Mouse (Mus musculus) small intestine, adult 2 months (tissue): ENCODE results near the gene Glyat. TPM values are rescaled to one million over a fixed set of nuclear protein-coding genes. Genes with fewer than 3 reads are reported as not detected.

Experiments
- H3K27ac ChIP-seq: fragments of 200-500 bp; 2 replicates; pipeline ENCODE4 v1.5.1; 2012; ENCODE audit warnings: low read depth, low read length, control low read depth, inconsistent platforms; ENCODE audit not compliant: insufficient read depth
- H3K27me3 ChIP-seq: fragments of 200-500 bp; 2 replicates; pipeline ENCODE4 v1.6.1; 2012; ENCODE audit warnings: mild to moderate bottlenecking, moderate library complexity, low read length, inconsistent platforms; ENCODE audit not compliant: control insufficient read depth, insufficient read depth
- H3K36me3 ChIP-seq: fragments of 200-500 bp; 2 replicates; pipeline ENCODE4 v1.6.1; 2012; ENCODE audit warnings: mild to moderate bottlenecking, low read length, control low read depth, inconsistent platforms; ENCODE audit not compliant: control insufficient read depth, insufficient read depth
- H3K4me1 ChIP-seq: fragments of 200-500 bp; 2 replicates; pipeline ENCODE4 v1.6.1; 2012; ENCODE audit warnings: low read length, inconsistent platforms, mixed read lengths; ENCODE audit not compliant: control insufficient read depth, insufficient read depth, insufficient read length
- H3K4me3 ChIP-seq: fragments of 200-500 bp; 2 replicates; pipeline ENCODE4 v1.5.1; 2012; ENCODE audit warnings: low read depth, mild to moderate bottlenecking, control low read depth, inconsistent platforms, low read length, moderate library complexity
- CTCF ChIP-seq: fragments of 200-500 bp; IDR thresholded peaks from 2 replicates; pipeline ENCODE4 v1.5.1; 2012; ENCODE audit warnings: low read depth, mild to moderate bottlenecking, control low read depth, inconsistent platforms, low read length, moderate library complexity, mixed read lengths; ENCODE audit not compliant: insufficient replicate concordance, insufficient read length; ENCODE audit errors: extremely low read depth
- POLR2A ChIP-seq: fragments of 200-500 bp; IDR thresholded peaks from 2 replicates; pipeline ENCODE4 v1.6.1; 2012; ENCODE audit warnings: low read depth, mild to moderate bottlenecking, control low read depth, inconsistent platforms, low read length, moderate library complexity
- WGBS: fragments of 180-500 bp; shearing (Covaris S2); methylation state at CpG from one replicate; pipeline ENCODE4 v1.1.7; 2018; 5-methylcytosine and 5-hydroxymethylcytosine counted together
- polyA plus RNA-seq: library from polyadenylated mRNA; depleted of rRNA; stranded (reverse); fragments of >200 nt; gene quantifications from 2 replicates; pipeline ENCODE4 v1.2.3, GENCODE M21; 2012

The Glyat gene
- polyA plus RNA-seq, 1 experiment: not detected

DNA sequence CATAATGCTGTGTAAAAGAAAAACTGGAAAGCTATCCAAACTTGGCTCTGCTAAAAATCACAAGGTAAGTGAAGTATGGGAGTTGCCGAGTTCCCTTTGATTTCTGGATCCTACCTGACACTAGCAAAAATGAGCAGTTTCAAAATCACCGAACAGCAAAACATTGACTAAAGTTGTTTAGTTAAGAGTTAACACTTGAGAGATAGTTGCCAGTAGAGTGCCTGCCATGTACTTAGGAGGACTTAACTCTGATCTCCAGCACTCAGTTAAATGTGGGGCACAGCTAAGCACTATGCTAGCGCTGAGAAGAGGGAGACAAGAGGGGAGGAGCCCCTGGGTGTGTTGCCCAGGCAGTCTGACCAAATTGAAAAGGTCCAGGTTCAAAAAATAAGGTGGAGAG, 34.4 kb upstream of the Glyat start:
- H3K4me1 ChIP-seq: peaks cover 7% of the 10 kb centered on the region
- no peaks in the 10 kb centered on the region for H3K36me3 ChIP-seq
- no peaks in the 10 kb centered on the region for H3K27me3 ChIP-seq
- WGBS: 76% methylated on average over 3 of the region's 3 CpGs
- H3K27ac ChIP-seq: no peak overlapping the region
- no peak overlapping the region for H3K4me3 ChIP-seq
- no peak for TF ChIP-seq POLR2A

DNA sequence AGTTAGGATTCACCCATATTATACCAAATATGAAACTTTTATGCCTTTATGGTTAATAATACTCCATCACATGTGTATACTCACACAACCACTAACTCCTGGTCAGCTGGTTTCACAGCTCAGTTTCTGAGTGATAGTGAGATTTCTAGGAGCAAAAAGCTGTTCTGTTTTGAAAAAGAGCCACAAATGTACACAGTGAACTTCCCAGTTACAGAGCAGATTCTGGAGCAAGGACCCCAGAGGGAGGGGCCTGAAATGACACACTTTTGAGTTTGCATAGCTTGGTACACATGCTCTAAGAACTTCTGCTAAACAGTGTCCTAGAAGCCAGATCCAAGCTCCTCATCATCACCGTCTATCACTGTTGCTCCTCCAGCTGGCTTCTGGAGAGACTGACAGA, 33.4 kb upstream of the Glyat start, which contains the start of gene Gm4952:
Gm4952 (plus strand) TSS at position 301 of the 400 bp plus-strand sequence.
- H3K36me3 ChIP-seq: no peaks in the 10 kb centered on the region
- TF ChIP-seq POLR2A (no peak), CTCF (no peak)
- no peaks in the 10 kb centered on the region for H3K27me3 ChIP-seq
- WGBS: 79% methylated on average over 1 of the region's 1 CpGs
- no peak within 1 kb of the TSS for H3K4me3 ChIP-seq
- H3K27ac ChIP-seq: no peak within 1 kb of the TSS
- H3K4me1 ChIP-seq: peaks cover 7% of the 10 kb centered on the region

DNA sequence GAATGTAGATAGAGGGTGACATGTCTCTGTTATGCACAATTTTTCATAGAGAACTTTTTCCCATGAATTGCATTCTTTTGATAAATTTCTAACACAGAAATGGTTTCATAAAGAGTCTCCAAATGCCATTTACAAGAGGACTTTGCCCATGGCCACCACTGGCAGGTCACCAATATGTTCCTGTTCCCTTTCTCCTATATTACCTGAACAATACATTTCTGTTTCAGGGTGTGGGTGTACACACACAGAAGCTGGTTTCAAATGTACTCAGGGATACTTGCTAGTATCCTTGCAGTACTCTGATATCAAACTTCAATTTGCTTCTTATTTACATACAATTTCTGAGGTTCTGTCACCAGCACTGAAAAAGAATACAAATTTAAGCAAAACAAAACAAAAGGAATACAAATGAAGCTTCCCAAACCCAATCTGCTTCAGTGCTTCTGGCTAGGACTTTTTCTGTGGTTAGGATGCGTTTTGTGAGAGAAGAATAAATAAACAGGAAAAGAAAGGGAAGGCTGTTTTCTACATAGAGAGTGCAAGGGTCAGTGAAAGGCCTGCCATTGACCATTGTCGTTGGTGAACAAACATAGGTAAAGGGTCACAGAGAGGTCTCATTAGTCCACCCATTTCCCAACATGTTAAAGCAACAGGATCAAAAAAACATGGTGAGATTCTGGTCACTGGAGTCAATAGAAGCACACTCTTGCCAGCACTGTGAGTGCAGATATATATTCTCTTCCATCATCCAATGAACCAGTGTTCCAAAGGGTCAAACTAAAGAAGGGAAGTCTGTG, 32.2 kb upstream of the Glyat start:
- TF ChIP-seq CTCF (no peak), POLR2A (no peak)
- H3K27ac ChIP-seq: no peak overlapping the region
- WGBS: 24% methylated on average over 2 of the region's 2 CpGs
- H3K27me3 ChIP-seq: no peaks in the 10 kb centered on the region
- no peak overlapping the region for H3K4me3 ChIP-seq
- peaks cover 7% of the 10 kb centered on the region for H3K4me1 ChIP-seq
- no peaks in the 10 kb centered on the region for H3K36me3 ChIP-seq

DNA sequence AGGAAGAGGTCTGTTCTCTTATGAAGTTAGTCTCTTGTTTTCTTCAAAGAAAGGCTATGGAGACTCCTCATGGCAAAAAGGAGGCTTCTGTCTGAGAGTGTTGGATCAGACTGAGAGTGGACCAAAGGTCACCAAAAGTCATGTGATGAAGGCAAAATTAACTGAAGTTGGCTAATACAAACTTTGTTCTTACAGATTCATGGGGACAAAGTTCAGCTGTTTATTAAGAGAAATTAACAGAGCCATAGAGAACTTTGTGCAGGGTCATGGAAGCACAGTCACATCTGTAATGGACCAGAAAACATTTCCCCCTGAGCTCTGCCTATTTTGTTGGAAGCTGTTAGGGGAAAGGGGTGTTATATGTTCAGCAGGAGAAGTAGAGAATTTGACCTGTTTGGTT, 24.8 kb upstream of the Glyat start:
- no peak overlapping the region for H3K4me3 ChIP-seq
- H3K27ac ChIP-seq: no peak overlapping the region
- no peaks in the 10 kb centered on the region for H3K4me1 ChIP-seq
- H3K36me3 ChIP-seq: no peaks in the 10 kb centered on the region
- TF ChIP-seq POLR2A (no peak), CTCF (no peak)
- H3K27me3 ChIP-seq: no peaks in the 10 kb centered on the region

DNA sequence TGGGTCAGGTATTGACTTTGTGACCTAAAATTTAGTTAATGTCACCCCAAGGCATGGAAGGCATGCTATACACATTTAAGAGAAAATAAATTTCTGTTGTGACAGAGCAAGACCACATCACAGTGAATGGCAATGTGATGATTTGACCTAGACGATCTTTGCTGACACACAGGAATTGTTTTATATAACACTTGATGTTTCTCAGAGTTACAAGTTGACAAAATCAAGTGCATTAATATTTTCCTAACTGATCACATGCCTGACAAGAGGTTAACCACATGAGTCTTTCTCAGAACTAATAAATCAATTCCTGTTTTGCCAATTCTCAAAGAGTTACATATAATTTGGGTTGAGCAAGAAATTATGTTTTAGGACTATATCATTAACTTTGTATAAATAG, 19.5 kb upstream of the Glyat start:
- no peak overlapping the region for H3K27ac ChIP-seq
- 53% methylated on average over 1 of the region's 1 CpGs for WGBS
- TF ChIP-seq POLR2A: no peak
- no peaks in the 10 kb centered on the region for H3K36me3 ChIP-seq
- no peak overlapping the region for H3K4me3 ChIP-seq
- H3K4me1 ChIP-seq: no peaks in the 10 kb centered on the region
- H3K27me3 ChIP-seq: no peaks in the 10 kb centered on the region

DNA sequence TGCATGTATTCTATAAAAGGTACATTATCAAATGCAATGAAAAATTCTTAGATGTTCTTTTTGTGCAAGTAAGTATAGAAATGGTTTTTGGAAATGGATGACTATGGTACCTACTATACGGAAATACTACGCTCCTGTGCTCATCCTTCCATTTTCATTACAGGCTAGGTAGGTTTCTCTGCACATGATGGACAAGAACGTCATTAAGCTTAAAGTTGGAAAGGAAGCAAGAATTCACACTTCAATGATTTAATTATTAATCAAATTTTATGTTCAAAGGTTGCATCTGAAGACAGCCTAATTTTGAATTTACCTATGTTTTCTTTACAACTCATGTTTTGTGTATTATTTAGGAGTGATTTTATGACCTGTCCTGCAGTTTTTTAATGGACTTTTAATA, 1.2 kb downstream of the Glyat start:
- TF ChIP-seq POLR2A (no peak), CTCF (no peak)
- Histone ChIP-seq H3K4me3 (no peak overlapping the region), H3K36me3 (no peaks in the 10 kb centered on the region)

DNA sequence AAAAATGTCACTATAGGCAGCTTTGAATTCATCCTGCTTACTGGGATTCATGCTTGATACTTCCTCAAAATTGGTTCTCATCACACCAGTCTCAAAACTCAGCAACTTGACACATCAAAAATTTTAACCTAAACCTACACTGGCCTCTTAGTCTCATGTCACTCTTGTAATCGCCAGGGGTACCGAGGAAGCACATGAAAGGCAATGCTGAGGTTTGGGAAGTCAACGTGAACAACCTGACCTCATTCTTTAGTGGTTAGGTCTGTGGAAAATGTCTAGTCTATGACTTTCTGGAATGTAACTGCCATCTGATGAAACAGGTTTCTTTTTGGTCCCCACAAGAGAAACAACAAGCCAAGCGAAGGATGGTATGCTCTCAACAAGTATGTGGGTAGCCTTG, 1.9 kb downstream of the Glyat start:
- no peak for TF ChIP-seq CTCF
- no peak for TF ChIP-seq POLR2A
- Histone ChIP-seq H3K27me3 (no peaks in the 10 kb centered on the region), H3K4me3 (no peak overlapping the region), H3K27ac (no peak overlapping the region), H3K4me1 (no peaks in the 10 kb centered on the region), H3K36me3 (no peaks in the 10 kb centered on the region)
- WGBS: 85% methylated on average over 4 of the region's 4 CpGs

More for the DNA sequence above, 1.2 kb downstream of the Glyat start:
- H3K4me1 ChIP-seq: no peaks in the 10 kb centered on the region
- no peaks in the 10 kb centered on the region for H3K27me3 ChIP-seq
- H3K27ac ChIP-seq: no peak overlapping the region
- WGBS: 74% methylated on average over 3 of the region's 3 CpGs

DNA sequence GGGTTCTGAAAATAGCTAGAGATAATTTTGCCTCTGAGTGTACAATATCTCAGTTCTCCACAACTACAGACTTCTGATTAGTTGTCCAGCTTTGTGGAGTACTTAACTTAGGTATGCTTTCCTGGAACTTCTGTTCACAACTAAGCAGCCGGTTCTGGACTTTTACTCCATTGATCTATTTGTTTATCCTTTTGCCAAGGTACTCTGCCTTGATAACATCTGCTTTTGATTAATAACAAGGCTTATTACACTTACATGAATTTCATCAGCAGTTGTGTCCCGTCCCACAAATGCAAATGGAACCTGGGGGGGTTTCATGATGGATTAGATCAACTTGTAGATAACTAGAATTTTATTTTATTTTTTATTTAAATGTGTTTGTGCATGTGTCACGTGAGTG, 3.8 kb downstream of the Glyat start:
- WGBS: 47% methylated on average over 3 of the region's 3 CpGs
- Histone ChIP-seq H3K4me1 (no peaks in the 10 kb centered on the region), H3K36me3 (no peaks in the 10 kb centered on the region), H3K27me3 (no peaks in the 10 kb centered on the region), H3K27ac (no peak overlapping the region), H3K4me3 (no peak overlapping the region)
- TF ChIP-seq POLR2A (no peak), CTCF (no peak)
